Mouse (Mus musculus) activated CD4-positive, CD25-positive, alpha-beta regulatory T cell, adult 9 weeks (primary cell): Measurements from ENCODE around the gene Krt8. TPM values are rescaled to one million over a fixed set of nuclear protein-coding genes. Genes with fewer than 3 reads are reported as not detected.

Source experiments
- polyA plus RNA-seq: library from polyadenylated mRNA; unstranded; fragments of 100-300 nt; shearing (Covaris generic); gene quantifications from one replicate; pipeline ENCODE4 v1.2.1, GENCODE M21; 2017

Krt8 gene
- polyA plus RNA-seq: not detected

DNA sequence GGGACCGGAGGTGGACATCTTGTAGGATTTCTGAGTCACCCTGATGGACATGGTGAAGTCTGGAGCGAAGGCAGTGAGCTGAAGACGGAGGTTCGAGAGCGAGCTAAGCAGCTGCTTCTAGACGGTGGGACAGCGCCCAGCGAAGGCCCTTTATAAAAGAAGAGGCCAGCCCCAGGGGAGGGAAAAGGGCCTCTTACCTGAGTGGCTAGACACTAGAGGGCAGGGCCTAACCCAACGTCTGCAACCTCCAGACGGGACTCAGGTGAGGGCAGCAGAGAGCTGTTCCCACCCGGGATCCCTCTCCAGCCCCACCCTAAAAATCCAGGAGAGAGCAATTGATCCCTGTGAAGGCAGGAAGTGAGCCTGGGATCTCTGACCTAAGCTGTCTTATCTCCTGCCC is at the start of gene Krt8:
Krt8 (minus strand) TSS at position 294 of the 400 bp plus-strand sequence.

GRCm38 (mm10) chr15:102028040-102028439 is 23.8 kb upstream of the Krt8 start, which contains the start of gene Krt18:
Gene Krt18 (plus strand): TSS chr15:102028180.

DNA sequence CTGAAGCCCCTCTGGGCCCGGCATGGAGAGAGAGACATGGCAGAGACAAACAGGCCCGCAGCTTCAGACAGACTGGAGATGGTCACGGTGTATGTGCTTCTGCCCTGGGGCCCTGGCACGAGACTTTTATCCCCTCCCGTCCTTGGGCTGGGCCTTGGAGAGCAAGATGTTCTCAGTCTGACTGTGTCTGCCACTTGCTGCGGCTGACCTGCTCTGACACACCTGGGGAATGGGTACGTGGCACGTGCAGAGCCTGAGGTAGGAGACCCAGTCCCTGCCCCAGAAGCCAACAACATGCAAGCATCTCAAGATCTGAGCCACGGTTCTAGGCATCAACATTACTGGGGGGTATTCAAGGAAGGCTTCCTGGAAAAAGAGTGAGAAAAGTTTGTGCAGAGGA is 50.1 kb downstream of the Krt8 start, which contains the start of gene Krt78:
Krt78 (minus strand) TSS at position 101 of the 400 bp plus-strand sequence.

Other genes starting within 250 kb of the Krt8 start
- not detected for gene Krt72, start 218.0 kb downstream of the Krt8 start, polyA plus RNA-seq
- not detected for gene Krt73, start 202.1 kb downstream of the Krt8 start, polyA plus RNA-seq
- not detected for gene Krt2, start 186.3 kb downstream of the Krt8 start, polyA plus RNA-seq
- not detected for gene Krt1, start 153.7 kb downstream of the Krt8 start, polyA plus RNA-seq
- not detected for gene Krt77, start 134.8 kb downstream of the Krt8 start, polyA plus RNA-seq
- not detected for gene Krt76, start 111.6 kb downstream of the Krt8 start, polyA plus RNA-seq
- gene Krt4, start 79.7 kb downstream of the Krt8 start, polyA plus RNA-seq: not detected
- not detected for gene Krt79, start 64.2 kb downstream of the Krt8 start, polyA plus RNA-seq
- not detected for gene Krt78, start 50.2 kb downstream of the Krt8 start, polyA plus RNA-seq
- gene Krt18, start 23.7 kb upstream of the Krt8 start, polyA plus RNA-seq: 0.76 TPM
- gene Eif4b, start 69.3 kb upstream of the Krt8 start, polyA plus RNA-seq: 154 TPM
- 1.7 TPM for gene Tns2, start 95.9 kb upstream of the Krt8 start, polyA plus RNA-seq
- 63.5 TPM for gene Spryd3, start 131.8 kb upstream of the Krt8 start, polyA plus RNA-seq
- gene Igfbp6, start 139.9 kb upstream of the Krt8 start, polyA plus RNA-seq: 0.33 TPM
- gene Soat2, start 146.0 kb upstream of the Krt8 start, polyA plus RNA-seq: 1.5 TPM
- 68.1 TPM for gene Zfp740, start 198.8 kb upstream of the Krt8 start, polyA plus RNA-seq
- gene Csad, start 200.2 kb upstream of the Krt8 start, polyA plus RNA-seq: 12.4 TPM
- gene Itgb7, start 227.5 kb upstream of the Krt8 start, polyA plus RNA-seq: 962 TPM